Mouse (Mus musculus) megakaryocyte, embryonic 14.5 days (primary cell): ENCODE data around the gene Jmjd8. TPM values are rescaled to one million over a fixed set of nuclear protein-coding genes. Genes with fewer than 3 reads are reported as not detected.

Experiments
- H3K27me3 ChIP-seq: replicated peaks from 2 replicates; pipeline ENCODE3; 2012; ENCODE audit warnings: inconsistent platforms
- H3K36me3 ChIP-seq: replicated peaks from 2 replicates; pipeline ENCODE3; 2012; ENCODE audit warnings: low read length, inconsistent platforms, mixed read lengths
- H3K4me1 ChIP-seq: 2 replicates; pipeline ENCODE4 v1.6.1; 2012; ENCODE audit warnings: inconsistent platforms
- H3K4me3 ChIP-seq: replicated peaks from 2 replicates; pipeline ENCODE3; 2012; ENCODE audit warnings: moderate library complexity, mild to moderate bottlenecking, inconsistent platforms
- H3K9me3 ChIP-seq: 2 replicates; pipeline ENCODE4 v1.6.1; 2012; ENCODE audit warnings: inconsistent platforms
- FLI1 ChIP-seq: IDR thresholded peaks from 2 replicates; pipeline ENCODE4 v1.6.1; 2012; ENCODE audit warnings: low read length, inconsistent platforms, mixed read lengths
- GATA1 ChIP-seq: IDR thresholded peaks from 3 replicates; pipeline ENCODE4 v1.6.1; 2012; ENCODE audit warnings: mixed read lengths, low read length, inconsistent platforms, borderline replicate concordance
- polyA plus RNA-seq: library from polyadenylated mRNA; stranded (reverse); fragments of >175 nt; gene quantifications from 2 replicates; pipeline ENCODE4 v1.2.3, GENCODE M21; 2012; ENCODE audit warnings: low replicate concordance; ENCODE audit not compliant: insufficient read depth

Jmjd8 gene
- polyA plus RNA-seq = 2.4 and 7.8 TPM in 2 replicates

DNA sequence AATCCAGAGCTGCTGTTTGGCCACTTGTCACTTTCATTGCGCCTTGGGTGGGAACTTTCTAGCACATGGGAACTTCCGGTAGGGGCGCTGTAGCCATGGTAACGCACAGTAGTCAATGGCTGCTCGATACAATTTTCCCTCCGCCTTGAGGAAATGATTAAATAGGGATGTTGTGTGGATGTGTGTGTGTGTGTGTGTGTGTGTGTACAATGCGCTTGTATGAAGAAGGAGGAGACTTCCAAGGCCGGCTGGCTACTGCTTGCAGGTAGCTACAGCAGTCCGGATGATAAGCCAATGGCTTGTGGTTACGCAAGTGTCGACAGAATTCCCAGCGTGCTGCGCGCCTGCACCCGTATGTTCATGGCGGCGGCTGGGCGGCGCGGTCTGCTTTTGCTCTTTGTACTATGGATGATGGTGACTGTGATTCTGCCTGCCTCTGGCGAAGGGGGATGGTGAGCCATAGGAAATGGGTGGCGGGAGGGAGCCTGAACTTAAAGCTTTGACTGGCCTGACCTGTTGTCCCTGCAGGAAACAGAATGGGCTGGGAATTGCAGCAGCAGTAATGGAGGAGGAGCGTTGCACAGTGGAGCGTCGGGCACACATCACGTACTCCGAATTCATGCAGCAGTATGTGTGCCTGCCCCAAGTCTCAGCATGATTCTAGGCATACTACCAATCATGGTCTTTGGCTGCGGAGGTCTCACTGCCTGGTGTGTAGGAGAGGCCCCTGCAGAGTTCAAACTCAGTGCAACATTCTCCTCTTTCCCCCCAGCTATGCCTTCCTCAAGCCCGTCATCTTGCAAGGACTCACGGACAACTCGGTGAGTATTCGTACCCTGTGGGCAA, at the start of gene Jmjd8:
Gene Jmjd8, plus strand, starts transcription at position 156 of the 846 bp plus-strand sequence.
- H3K36me3 ChIP-seq = peaks cover 67% of the 10 kb centered on the region
- H3K27me3 ChIP-seq = no peaks in the 10 kb centered on the region
- peak within 1 kb of the TSS; percentile 93 for H3K4me3 ChIP-seq
- peaks cover 88% of the 10 kb centered on the region for H3K4me1 ChIP-seq
- TF ChIP-seq GATA1 (no peak), FLI1 (no peak)
- no peaks in the 10 kb centered on the region for H3K9me3 ChIP-seq

GRCm38 (mm10) chr17:25781339-25781738, 47.3 kb upstream of the Jmjd8 start:
- Histone ChIP-seq H3K4me3 (no peak overlapping the region), H3K4me1 (peaks cover 32% of the 10 kb centered on the region), H3K27me3 (no peaks in the 10 kb centered on the region), H3K36me3 (peaks cover 77% of the 10 kb centered on the region), H3K9me3 (no peaks in the 10 kb centered on the region)
- TF ChIP-seq GATA1 (no peak), FLI1 (no peak)

DNA sequence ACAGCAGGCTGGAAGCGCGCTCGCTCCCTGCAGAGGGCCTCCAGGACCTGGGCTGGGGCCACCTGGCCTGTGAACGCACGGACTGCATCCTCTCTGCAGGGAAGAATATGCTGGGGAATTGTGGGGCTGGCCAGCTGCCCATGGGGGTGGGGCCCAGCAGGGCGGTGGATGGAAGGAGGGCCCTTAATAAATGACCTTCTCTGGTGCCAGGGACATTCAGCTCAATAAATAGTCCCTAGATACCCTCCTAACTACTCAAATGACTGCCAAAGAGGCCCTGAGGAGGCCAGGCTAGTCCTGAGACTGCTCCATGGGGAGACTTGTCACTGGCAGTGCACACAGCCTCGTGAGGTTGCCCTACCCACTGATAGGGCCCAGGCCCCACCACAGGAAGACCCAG, 45.6 kb upstream of the Jmjd8 start:
- H3K9me3 ChIP-seq = no peaks in the 10 kb centered on the region
- no peak overlapping the region for H3K4me3 ChIP-seq
- peaks cover 71% of the 10 kb centered on the region for H3K36me3 ChIP-seq
- H3K4me1 ChIP-seq = peaks cover 34% of the 10 kb centered on the region
- H3K27me3 ChIP-seq = no peaks in the 10 kb centered on the region
- no peak for TF ChIP-seq GATA1
- no peak for TF ChIP-seq FLI1

DNA sequence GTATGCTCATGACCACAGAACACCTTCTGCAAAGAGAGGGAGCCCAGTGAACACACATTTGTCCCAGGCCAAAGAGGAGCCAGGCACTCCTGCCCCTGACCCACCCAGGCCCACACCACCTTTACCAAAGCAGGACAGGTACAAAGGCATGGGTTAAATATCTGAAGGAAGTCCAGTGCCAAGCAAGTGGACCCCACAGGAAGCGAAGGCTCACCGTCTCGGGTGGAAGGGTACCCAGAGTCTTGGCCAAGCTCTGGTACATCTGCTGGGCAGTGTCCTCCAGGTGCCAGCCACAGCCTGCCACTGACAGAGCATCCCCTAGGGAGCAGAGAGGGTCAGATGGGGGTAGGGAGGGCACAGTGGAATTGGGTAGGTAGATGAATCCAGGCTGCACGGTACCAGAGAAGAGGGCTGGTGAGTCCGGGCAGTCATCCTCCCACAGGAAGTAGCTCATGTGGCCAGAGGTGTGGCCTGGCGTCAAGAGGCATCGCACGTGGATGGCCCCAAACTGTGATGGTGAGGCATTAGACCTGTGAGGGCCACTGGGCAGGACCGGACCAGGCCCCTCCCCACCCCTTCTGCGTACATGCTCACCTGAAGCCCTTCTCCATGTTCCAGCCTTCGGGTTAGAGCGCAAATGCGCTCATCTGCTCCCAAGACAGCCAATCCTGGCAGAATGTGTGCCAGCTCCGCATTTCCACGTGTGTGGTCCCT, 44.6 kb upstream of the Jmjd8 start:
- Histone ChIP-seq H3K4me1 (peaks cover 34% of the 10 kb centered on the region), H3K9me3 (no peaks in the 10 kb centered on the region), H3K36me3 (peaks cover 68% of the 10 kb centered on the region), H3K4me3 (peak overlapping the region; percentile 98), H3K27me3 (no peaks in the 10 kb centered on the region)
- TF ChIP-seq FLI1 (no peak), GATA1 (no peak)

- Histone ChIP-seq H3K4me1 (peaks cover 34% of the 10 kb centered on the region), H3K36me3 (peaks cover 65% of the 10 kb centered on the region), H3K9me3 (no peaks in the 10 kb centered on the region), H3K4me3 (peak within 1 kb of the TSS; percentile 98), H3K27me3 (no peaks in the 10 kb centered on the region)
- TF ChIP-seq FLI1 (no peak), GATA1 (no peak)
Observed at GRCm38 (mm10) chr17:25785281-25785745, 43.4 kb upstream of the Jmjd8 start, which contains the start of gene Haghl. TSS of gene Haghl (minus strand) at chr17:25785673.

GRCm38 (mm10) chr17:25786280-25786679, 42.4 kb upstream of the Jmjd8 start, which contains the start of gene Ccdc78:
TSS of gene Ccdc78 (plus strand) at chr17:25786580.
- Histone ChIP-seq H3K27me3 (peaks cover 3% of the 10 kb centered on the region), H3K4me1 (peaks cover 43% of the 10 kb centered on the region), H3K9me3 (no peaks in the 10 kb centered on the region), H3K4me3 (peak within 1 kb of the TSS; percentile 98), H3K36me3 (peaks cover 62% of the 10 kb centered on the region)
- TF ChIP-seq FLI1 (no peak), GATA1 (no peak)

GRCm38 (mm10) chr17:25786781-25787504, 41.7 kb upstream of the Jmjd8 start:
- H3K4me3 ChIP-seq = no peak overlapping the region
- no peaks in the 10 kb centered on the region for H3K9me3 ChIP-seq
- H3K27me3 ChIP-seq = peaks cover 3% of the 10 kb centered on the region
- H3K36me3 ChIP-seq = peaks cover 55% of the 10 kb centered on the region
- TF ChIP-seq FLI1 = no peak
- TF ChIP-seq GATA1 = no peak
- H3K4me1 ChIP-seq = peaks cover 50% of the 10 kb centered on the region

GRCm38 (mm10) chr17:25791320-25791842, 37.3 kb upstream of the Jmjd8 start:
- peaks cover 42% of the 10 kb centered on the region for H3K36me3 ChIP-seq
- peaks cover 61% of the 10 kb centered on the region for H3K4me1 ChIP-seq

GRCm38 (mm10) chr17:25791843-25792527, 36.7 kb upstream of the Jmjd8 start:
- Histone ChIP-seq H3K27me3 (peaks cover 20% of the 10 kb centered on the region), H3K36me3 (peaks cover 42% of the 10 kb centered on the region), H3K4me1 (peaks cover 63% of the 10 kb centered on the region), H3K4me3 (peak overlapping the region; percentile 95), H3K9me3 (no peaks in the 10 kb centered on the region)
- TF ChIP-seq GATA1 (no peak), FLI1 (no peak)

More at GRCm38 (mm10) chr17:25791320-25791842, 37.3 kb upstream of the Jmjd8 start:
- no peak for TF ChIP-seq FLI1
- TF ChIP-seq GATA1 = no peak
- peaks cover 20% of the 10 kb centered on the region for H3K27me3 ChIP-seq
- no peaks in the 10 kb centered on the region for H3K9me3 ChIP-seq
- H3K4me3 ChIP-seq = peak overlapping the region; percentile 95
